Mouse (Mus musculus) c-Kit-positive CD71-positive TER-119-negative erythroid progenitor cells, embryonic 14.5 days (primary cell): ENCODE results near the gene Trim7.
"Not testable (repeated sequence)": the region's sequence is repeated elsewhere in the genome, so short reads cannot be mapped to it uniquely, and the experiment has no call there.

Experiments
- DNase-seq: peaks from one replicate; pipeline ENCODE4 v3.0.0-alpha.2; 2013; ENCODE audit warnings: low read depth

Trim7 gene

GRCm38 (mm10) chr11:48801831-48802772 is 23.8 kb upstream of the Trim7 start:
- no peak for DNase-seq

GRCm38 (mm10) chr11:48803988-48804387 is 22.0 kb upstream of the Trim7 start:
- no peak for DNase-seq

GRCm38 (mm10) chr11:48804922-48805321 is 21.0 kb upstream of the Trim7 start:
- no peak for DNase-seq

GRCm38 (mm10) chr11:48806856-48807562 is 18.9 kb upstream of the Trim7 start:
- DNase-seq, result no peak

GRCm38 (mm10) chr11:48807563-48808303 is 18.2 kb upstream of the Trim7 start:
- no peak for DNase-seq

GRCm38 (mm10) chr11:48808304-48808646 is 17.7 kb upstream of the Trim7 start:
- no peak for DNase-seq

- no peak for DNase-seq
Measured at GRCm38 (mm10) chr11:48808737-48809433, 17.1 kb upstream of the Trim7 start.

GRCm38 (mm10) chr11:48809434-48809830 is 16.5 kb upstream of the Trim7 start:
- DNase-seq, result no peak

GRCm38 (mm10) chr11:48810142-48810541 is 15.8 kb upstream of the Trim7 start:
- DNase-seq, result no peak

GRCm38 (mm10) chr11:48813782-48814181 is 12.2 kb upstream of the Trim7 start:
- DNase-seq, result no peak

- no peak for DNase-seq
Measured at GRCm38 (mm10) chr11:48815851-48816250, 10.1 kb upstream of the Trim7 start.

GRCm38 (mm10) chr11:48816281-48816781 is 9.6 kb upstream of the Trim7 start:
- no peak for DNase-seq

GRCm38 (mm10) chr11:48816800-48817665 is 8.9 kb upstream of the Trim7 start, which contains the start of gene Trim41:
TSS of gene Trim41 (minus strand) at chr11:48817353.
- peak; percentile 97 for DNase-seq

GRCm38 (mm10) chr11:48817794-48818193 is 8.1 kb upstream of the Trim7 start:
- DNase-seq, result no peak

GRCm38 (mm10) chr11:48818346-48818745 is 7.6 kb upstream of the Trim7 start:
- DNase-seq, result peak; percentile 95

GRCm38 (mm10) chr11:48819614-48820307 is 6.2 kb upstream of the Trim7 start:
- no peak for DNase-seq

GRCm38 (mm10) chr11:48820308-48820674 is 5.6 kb upstream of the Trim7 start:
- DNase-seq, result no peak

- not testable (repeated sequence) for DNase-seq
Measured at GRCm38 (mm10) chr11:48821299-48821698, 4.6 kb upstream of the Trim7 start.

GRCm38 (mm10) chr11:48822768-48823512 is 3.0 kb upstream of the Trim7 start:
- no peak for DNase-seq
